Mouse (Mus musculus) heart, embryonic 16.5 days (tissue): ENCODE data around the gene Cmpk1. TPM values are rescaled to one million over a fixed set of nuclear protein-coding genes. Genes with fewer than 3 reads are reported as not detected.
A peak's percentile ranks its signal among the peaks of the same experiment; 100 is the strongest.

Experiments used
- ATAC-seq: fragments of 200-750 bp; cut with Nextera tagmentation; replicated peaks from 2 replicates; pipeline ENCODE4 v1.8.0; 2017; ENCODE audit warnings: moderate number of reproducible peaks; ENCODE audit not compliant: insufficient read depth, low FRiP score; ENCODE audit errors: extremely low read depth
- H3K27ac ChIP-seq: fragments of 300-500 bp; sonication (generic); 2 replicates; pipeline ENCODE4 v1.5.1; 2014; ENCODE audit warnings: mild to moderate bottlenecking, low read length, control low read depth, moderate library complexity
- H3K27me3 ChIP-seq: fragments of 300-500 bp; sonication (generic); 2 replicates; pipeline ENCODE4 v1.6.1; 2014; ENCODE audit warnings: low read length, mixed read lengths; ENCODE audit not compliant: control insufficient read depth, insufficient read depth
- H3K36me3 ChIP-seq: fragments of 300-500 bp; sonication (generic); 2 replicates; pipeline ENCODE4 v1.6.1; 2014; ENCODE audit not compliant: control insufficient read depth, insufficient read depth
- H3K4me1 ChIP-seq: fragments of 300-500 bp; sonication (generic); 2 replicates; pipeline ENCODE4 v1.6.1; 2014; ENCODE audit warnings: low read length, mixed read lengths; ENCODE audit not compliant: control insufficient read depth, insufficient read depth
- H3K4me2 ChIP-seq: fragments of 300-500 bp; sonication (generic); 2 replicates; pipeline ENCODE4 v1.6.1; 2014; ENCODE audit warnings: low read depth, mild to moderate bottlenecking, control low read depth, low read length
- H3K4me3 ChIP-seq: fragments of 300-500 bp; sonication (generic); 2 replicates; pipeline ENCODE4 v1.5.1; 2014; ENCODE audit warnings: mild to moderate bottlenecking, control low read depth, low read length
- H3K9ac ChIP-seq: fragments of 300-500 bp; sonication (generic); 2 replicates; pipeline ENCODE4 v1.6.1; 2014; ENCODE audit warnings: low read length, control low read depth
- H3K9me3 ChIP-seq: fragments of 300-500 bp; sonication (generic); replicated peaks from 2 replicates; pipeline ENCODE4 v1.6.1; 2016; ENCODE audit warnings: low read length; ENCODE audit not compliant: control insufficient read depth
- WGBS: fragments of 180-500 bp; shearing (Covaris S2); extraction: QIAGEN DNeasy Blood & Tissue Kit; methylation state at CpG from one replicate; pipeline ENCODE4 v1.1.7; 2014; 5-methylcytosine and 5-hydroxymethylcytosine counted together
- polyA plus RNA-seq: library from polyadenylated mRNA; unstranded; fragments of >200 nt; fragmentation: Nextera tagmentation; extraction: Ambion mirVana; gene quantifications from 2 replicates; pipeline ENCODE4 v1.2.1, GENCODE M21; 2015

Cmpk1 gene
- polyA plus RNA-seq, 1 experiment from 2014 or later = 61.6 TPM

DNA sequence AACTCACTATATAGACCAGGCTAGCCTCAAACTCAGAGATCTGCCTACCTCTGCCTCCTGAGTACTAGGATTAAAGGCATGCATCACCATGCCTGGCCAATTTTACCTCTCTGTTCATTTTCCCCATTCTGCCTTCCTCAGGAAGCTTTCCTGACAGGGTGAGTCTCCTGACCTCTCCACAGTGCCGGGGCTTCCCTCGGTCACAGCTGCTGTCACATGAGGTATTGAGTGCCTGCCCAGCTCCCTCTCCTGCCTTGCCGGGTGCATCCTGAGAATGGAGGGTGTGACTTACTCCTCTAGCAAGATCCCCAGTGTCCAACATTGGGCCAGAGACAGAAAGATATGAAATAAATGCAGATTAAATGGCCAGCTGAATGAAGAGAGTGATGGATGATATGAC is 48.8 kb downstream of the Cmpk1 start:
- no peak overlapping the region for H3K4me3 ChIP-seq
- no peak overlapping the region for H3K9ac ChIP-seq
- H3K4me2 ChIP-seq = no peak overlapping the region
- no peaks in the 10 kb centered on the region for H3K9me3 ChIP-seq
- H3K27me3 ChIP-seq = peaks cover 8% of the 10 kb centered on the region
- H3K36me3 ChIP-seq = no peaks in the 10 kb centered on the region
- no peaks in the 10 kb centered on the region for H3K4me1 ChIP-seq
- 43% methylated on average over 3 of the region's 3 CpGs for WGBS
- no peak for ATAC-seq
- no peak overlapping the region for H3K27ac ChIP-seq

- no peak overlapping the region for H3K4me2 ChIP-seq
- H3K36me3 ChIP-seq = no peaks in the 10 kb centered on the region
- no peak overlapping the region for H3K9ac ChIP-seq
- H3K27ac ChIP-seq = no peak overlapping the region
- WGBS = 71% methylated on average over 4 of the region's 4 CpGs
- no peak overlapping the region for H3K4me3 ChIP-seq
- no peak for ATAC-seq
- H3K4me1 ChIP-seq = no peaks in the 10 kb centered on the region
- no peaks in the 10 kb centered on the region for H3K9me3 ChIP-seq
- H3K27me3 ChIP-seq = peaks cover 8% of the 10 kb centered on the region
Measured at GRCm38 (mm10) chr4:114937459-114938047, 49.5 kb downstream of the Cmpk1 start.

DNA sequence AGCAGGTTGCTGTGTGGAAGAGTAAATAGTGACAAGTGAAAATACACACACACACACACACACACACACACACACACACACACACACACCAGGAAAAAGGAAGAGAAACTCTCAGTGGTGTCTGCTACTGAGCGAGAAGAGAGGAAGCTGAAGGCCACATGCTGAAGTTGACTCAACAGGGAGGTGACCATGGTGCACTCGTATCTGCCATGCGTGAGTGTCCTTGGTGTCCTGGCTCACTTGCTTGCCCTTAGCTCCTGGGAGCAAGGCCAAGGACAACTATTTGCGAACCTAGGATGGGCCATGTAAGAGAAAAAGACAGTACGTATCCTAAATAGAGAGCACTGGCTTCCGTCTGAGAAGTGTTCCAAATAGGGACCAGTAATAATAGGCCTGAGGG is 52.9 kb downstream of the Cmpk1 start:
- no peak for ATAC-seq
- peaks cover 16% of the 10 kb centered on the region for H3K27me3 ChIP-seq

GRCm38 (mm10) chr4:114932747-114933146 is 54.3 kb downstream of the Cmpk1 start:
- WGBS = 83% methylated on average over 4 of the region's 4 CpGs
- Histone ChIP-seq H3K27me3 (peaks cover 23% of the 10 kb centered on the region), H3K9ac (no peak overlapping the region), H3K4me3 (no peak overlapping the region), H3K4me1 (no peaks in the 10 kb centered on the region), H3K9me3 (no peaks in the 10 kb centered on the region), H3K4me2 (no peak overlapping the region), H3K27ac (no peak overlapping the region), H3K36me3 (no peaks in the 10 kb centered on the region)
- ATAC-seq = no peak

More for the DNA sequence above, 52.9 kb downstream of the Cmpk1 start:
- Histone ChIP-seq H3K4me3 (no peak overlapping the region), H3K9me3 (no peaks in the 10 kb centered on the region), H3K9ac (no peak overlapping the region), H3K4me2 (no peak overlapping the region), H3K27ac (no peak overlapping the region), H3K36me3 (no peaks in the 10 kb centered on the region), H3K4me1 (no peaks in the 10 kb centered on the region)
- 75% methylated on average over 6 of the region's 6 CpGs for WGBS

DNA sequence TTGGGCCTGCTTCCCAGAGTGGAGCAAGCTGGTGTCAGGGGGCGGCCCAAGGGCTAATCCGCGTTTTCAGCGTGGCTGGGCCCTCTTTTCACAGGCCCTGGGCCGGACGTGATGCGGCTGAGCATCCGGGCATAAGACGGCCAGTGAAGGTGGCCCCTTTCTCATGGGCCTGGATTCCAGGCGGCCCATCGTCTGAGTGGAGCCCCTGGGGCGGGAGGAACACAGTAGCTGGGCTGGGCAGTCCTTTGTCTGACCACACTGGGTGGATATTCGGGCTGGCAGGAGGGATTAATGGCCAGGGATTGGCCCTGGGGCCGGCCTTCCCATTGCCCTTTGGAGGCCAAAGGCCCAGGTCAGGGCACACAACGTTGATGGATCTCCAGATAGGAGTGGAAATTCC is 57.9 kb downstream of the Cmpk1 start:
- H3K36me3 ChIP-seq = no peaks in the 10 kb centered on the region
- no peak overlapping the region for H3K27ac ChIP-seq
- no peak overlapping the region for H3K9ac ChIP-seq
- peaks cover 6% of the 10 kb centered on the region for H3K4me1 ChIP-seq
- no peak overlapping the region for H3K4me3 ChIP-seq
- H3K9me3 ChIP-seq = no peaks in the 10 kb centered on the region
- no peak for ATAC-seq
- WGBS = 46% methylated on average over 15 of the region's 15 CpGs
- H3K4me2 ChIP-seq = no peak overlapping the region
- peaks cover 59% of the 10 kb centered on the region for H3K27me3 ChIP-seq

- no peak within 1 kb of the TSS for H3K27ac ChIP-seq
- H3K4me2 ChIP-seq = peak within 1 kb of the TSS; percentile 75
- H3K4me1 ChIP-seq = peaks cover 6% of the 10 kb centered on the region
- no peak for ATAC-seq
- 0 out of 2 replicates have a peak, but pooled peaks cover 2% of the 10 kb centered on the region for H3K9me3 ChIP-seq
- peak within 1 kb of the TSS; percentile 51 for H3K4me3 ChIP-seq
- H3K9ac ChIP-seq = no peak within 1 kb of the TSS
- no peaks in the 10 kb centered on the region for H3K36me3 ChIP-seq
- 2% methylated on average over 25 of the region's 25 CpGs for WGBS
- peaks cover 81% of the 10 kb centered on the region for H3K27me3 ChIP-seq
Measured at GRCm38 (mm10) chr4:114925917-114926312, 61.1 kb downstream of the Cmpk1 start, which contains the start of gene Foxe3. TSS of gene Foxe3 (minus strand) at chr4:114926013.

- Histone ChIP-seq H3K9ac (no peak overlapping the region), H3K4me1 (peaks cover 6% of the 10 kb centered on the region), H3K4me3 (peak overlapping the region; percentile 51), H3K27ac (no peak overlapping the region), H3K27me3 (peaks cover 80% of the 10 kb centered on the region), H3K9me3 (0 out of 2 replicates have a peak, but pooled peaks cover 2% of the 10 kb centered on the region), H3K36me3 (no peaks in the 10 kb centered on the region), H3K4me2 (peak overlapping the region; percentile 75)
- ATAC-seq = peak; percentile 32; the same call in 1 of the 2 replicates
- WGBS = under 1% methylated on average over 123 of the region's 125 CpGs
Measured at GRCm38 (mm10) chr4:114924971-114925916, 61.8 kb downstream of the Cmpk1 start.

- H3K36me3 ChIP-seq = no peaks in the 10 kb centered on the region
- H3K9me3 ChIP-seq = no peaks in the 10 kb centered on the region
- H3K9ac ChIP-seq = no peak overlapping the region
- 38% methylated on average over 2 of the region's 2 CpGs for whole genome bisulfite sequencing
- H3K27ac ChIP-seq = no peak overlapping the region
- H3K4me2 ChIP-seq = no peak overlapping the region
- H3K4me1 ChIP-seq = no peaks in the 10 kb centered on the region; the same call in 1 of the 2 replicates
- peaks cover 71% of the 10 kb centered on the region for H3K27me3 ChIP-seq
- H3K4me3 ChIP-seq = no peak overlapping the region
- no peak for ATAC-seq
Measured at GRCm38 (mm10) chr4:114917091-114917490, 70.0 kb downstream of the Cmpk1 start.

DNA sequence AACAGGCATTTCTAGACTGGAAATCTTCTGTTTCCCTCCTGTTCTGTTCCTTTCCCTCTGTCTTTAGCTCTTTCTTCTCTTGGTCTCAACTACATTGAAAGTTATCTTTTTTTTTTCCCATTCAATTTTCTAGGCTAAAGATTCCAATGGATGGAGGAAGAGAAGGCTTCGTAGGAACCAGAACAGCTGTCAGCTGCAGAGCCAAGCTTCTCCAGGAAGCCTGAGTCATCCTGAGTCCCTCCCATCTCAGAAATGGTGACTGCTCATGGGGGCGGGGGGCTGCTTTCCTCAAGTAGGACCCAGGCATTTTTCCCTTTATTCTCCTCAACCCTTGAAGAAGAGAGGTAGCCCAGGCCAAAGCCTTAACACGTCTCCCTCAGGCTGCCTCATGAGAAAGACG is 71.0 kb downstream of the Cmpk1 start:
- Histone ChIP-seq H3K27me3 (peaks cover 75% of the 10 kb centered on the region), H3K9me3 (no peaks in the 10 kb centered on the region), H3K4me2 (no peak overlapping the region), H3K9ac (no peak overlapping the region), H3K36me3 (no peaks in the 10 kb centered on the region), H3K4me3 (no peak overlapping the region), H3K4me1 (no peaks in the 10 kb centered on the region; the same call in 1 of the 2 replicates), H3K27ac (no peak overlapping the region)
- WGBS = 43% methylated on average over 4 of the region's 4 CpGs
- ATAC-seq = no peak
